Mouse (Mus musculus): ENCODE measurements at regions not wholly inside any gene's neighbourhood (a gene's known extent, or its start where the extent isn't known, plus 50 kb on each side); places are given as distances from the start of the nearest gene placed in this dataset.

DNA sequence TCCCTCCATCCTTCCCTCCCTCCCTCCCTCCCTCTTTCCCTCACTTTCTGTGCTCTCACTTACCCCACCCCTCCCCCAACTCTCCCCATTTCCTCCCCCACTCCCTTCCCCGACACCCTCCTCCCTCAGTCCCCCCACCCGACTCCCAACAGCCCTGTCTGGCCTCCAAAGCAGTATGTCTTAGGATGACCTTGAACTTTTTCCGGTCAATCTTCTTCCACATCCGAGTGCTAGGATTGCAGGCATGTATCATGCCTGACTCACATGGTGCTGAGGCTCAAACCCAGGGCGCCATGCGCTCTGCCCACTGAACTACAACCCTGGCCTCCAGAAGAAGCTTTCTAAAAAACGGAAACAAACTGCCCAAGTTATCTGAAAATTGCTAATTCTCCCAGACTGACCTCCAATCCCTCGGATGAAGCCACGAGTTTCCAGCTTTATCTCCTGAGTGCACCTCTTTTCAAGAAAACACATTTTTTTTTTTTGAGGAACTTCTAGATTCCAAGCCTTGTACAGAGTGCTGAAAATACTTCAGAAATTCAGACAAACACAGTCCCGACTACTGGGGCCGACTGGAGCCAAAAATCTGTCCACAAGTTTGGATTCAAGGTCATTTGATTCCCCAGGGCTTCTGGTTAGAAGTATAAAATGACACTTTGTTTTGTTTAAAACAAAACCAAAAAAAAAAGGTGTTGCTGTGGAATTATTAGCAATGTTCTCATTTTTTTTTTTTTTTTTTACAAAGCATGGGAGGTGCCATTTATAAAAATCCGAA lies 141.7 kb upstream of the Tbca start:
- H3K27ac ChIP-seq (ENCODE audit: insufficient read depth, low read depth, low read length) = no peak overlapping the region
- no peak overlapping the region for H3K4me3 ChIP-seq (ENCODE audit: low read depth, low read length)
- 59% methylated on average over 12 of the region's 12 CpGs for WGBS
- H3K36me3 ChIP-seq (ENCODE audit: control insufficient read depth, insufficient read depth, low read length) = no peaks in the 10 kb centered on the region
- H3K4me1 ChIP-seq (ENCODE audit: control insufficient read depth, insufficient read depth, insufficient read length, low read length) = no peaks in the 10 kb centered on the region
- TF ChIP-seq CTCF (IDR thresholded peaks at IDR 0.05; ENCODE audit: extremely low read depth, insufficient read length, insufficient replicate concordance, low read depth, low read length) = no peak
- 0 out of 2 replicates have a peak, but pooled peaks cover 2% of the 10 kb centered on the region for H3K27me3 ChIP-seq (ENCODE audit: control insufficient read depth, insufficient read depth, low read length)

DNA sequence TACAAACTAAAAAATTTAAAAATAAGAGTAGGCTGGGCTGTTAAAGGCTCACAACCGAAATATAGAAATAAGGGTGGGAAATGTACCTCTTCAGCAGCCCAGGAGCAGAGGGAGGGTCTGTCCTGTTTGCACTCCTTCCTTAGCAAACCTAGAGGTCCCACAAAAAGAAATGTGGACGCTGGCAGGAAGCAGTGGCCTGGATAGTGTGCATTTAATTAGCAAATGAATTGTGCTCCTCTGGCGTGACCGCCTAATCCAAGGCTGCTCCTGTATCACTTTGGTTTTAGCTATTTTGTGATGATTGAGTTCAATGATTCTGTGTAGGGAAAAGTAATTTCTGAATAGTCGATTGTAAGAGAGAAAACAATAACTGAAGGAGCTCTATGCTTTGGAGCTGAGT lies 141.1 kb upstream of the Tbca start:
- Histone ChIP-seq H3K27me3 (ENCODE audit: control insufficient read depth, insufficient read depth, low read length) (0 out of 2 replicates have a peak, but pooled peaks cover 2% of the 10 kb centered on the region), H3K27ac (ENCODE audit: insufficient read depth, low read depth, low read length) (no peak overlapping the region), H3K4me3 (ENCODE audit: low read depth, low read length) (no peak overlapping the region), H3K4me1 (ENCODE audit: control insufficient read depth, insufficient read depth, insufficient read length, low read length) (no peaks in the 10 kb centered on the region), H3K36me3 (ENCODE audit: control insufficient read depth, insufficient read depth, low read length) (no peaks in the 10 kb centered on the region)
- TF ChIP-seq POLR2A (IDR thresholded peaks at IDR 0.05; ENCODE audit: low read depth, low read length) = no peak
- no peak for TF ChIP-seq CTCF (IDR thresholded peaks at IDR 0.05; ENCODE audit: extremely low read depth, insufficient read length, insufficient replicate concordance, low read depth, low read length)
- WGBS = 69% methylated on average over 5 of the region's 5 CpGs

DNA sequence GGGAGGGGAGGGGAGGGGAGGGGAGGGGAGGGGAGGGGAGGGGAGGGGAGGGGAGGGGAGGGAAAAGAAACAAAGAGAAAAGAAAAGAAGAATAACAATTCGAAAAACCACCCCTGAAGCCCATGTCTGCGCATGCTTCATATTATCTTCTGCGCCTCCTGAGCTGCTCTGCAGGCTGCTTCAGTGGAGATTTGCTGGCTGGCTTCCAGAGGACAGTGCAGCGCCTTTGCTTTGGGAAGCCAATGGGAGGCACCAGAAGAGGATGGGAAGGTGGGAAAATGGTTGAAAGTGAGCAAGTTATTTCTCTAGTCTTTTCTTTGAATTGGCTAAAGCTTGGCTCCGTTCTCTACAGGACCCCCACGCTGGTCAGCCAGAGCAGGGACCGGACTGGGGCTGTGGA lies 137.8 kb upstream of the Tbca start:
- WGBS = 76% methylated on average over 7 of the region's 7 CpGs
- no peaks in the 10 kb centered on the region for H3K36me3 ChIP-seq (ENCODE audit: control insufficient read depth, insufficient read depth, low read length)
- no peak for TF ChIP-seq CTCF (IDR thresholded peaks at IDR 0.05; ENCODE audit: extremely low read depth, insufficient read length, insufficient replicate concordance, low read depth, low read length)
- no peak for TF ChIP-seq POLR2A (IDR thresholded peaks at IDR 0.05; ENCODE audit: low read depth, low read length)
- no peak overlapping the region for H3K4me3 ChIP-seq (ENCODE audit: low read depth, low read length)
- H3K27ac ChIP-seq (ENCODE audit: insufficient read depth, low read depth, low read length) = no peak overlapping the region
- no peaks in the 10 kb centered on the region for H3K4me1 ChIP-seq (ENCODE audit: control insufficient read depth, insufficient read depth, insufficient read length, low read length)
- no peaks in the 10 kb centered on the region for H3K27me3 ChIP-seq (ENCODE audit: control insufficient read depth, insufficient read depth, low read length)

DNA sequence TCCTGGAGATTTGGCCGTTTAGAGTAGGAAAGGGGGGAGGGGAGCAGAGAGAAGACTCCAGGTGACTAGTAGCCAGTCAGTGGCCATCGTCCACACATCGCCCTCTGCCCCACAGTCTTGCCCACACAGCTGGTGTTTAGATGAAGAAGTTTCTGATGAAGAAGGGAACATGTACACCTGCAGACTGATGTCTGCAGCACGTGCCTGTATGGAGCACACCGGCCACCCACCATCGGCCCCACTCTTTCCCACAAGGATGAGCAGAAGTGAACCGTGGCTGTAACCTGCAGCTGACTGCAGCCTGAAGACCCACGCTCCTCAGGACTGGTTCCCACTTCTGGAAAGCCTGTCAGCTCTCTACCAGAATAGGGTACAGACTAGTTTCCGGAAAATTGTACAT lies 121.1 kb upstream of the Tbca start:
- Histone ChIP-seq H3K36me3 (ENCODE audit: control insufficient read depth, insufficient read depth, low read length) (no peaks in the 10 kb centered on the region), H3K27ac (ENCODE audit: insufficient read depth, low read depth, low read length) (no peak overlapping the region), H3K4me1 (ENCODE audit: control insufficient read depth, insufficient read depth, insufficient read length, low read length) (no peaks in the 10 kb centered on the region), H3K27me3 (ENCODE audit: control insufficient read depth, insufficient read depth, low read length) (no peaks in the 10 kb centered on the region), H3K4me3 (ENCODE audit: low read depth, low read length) (no peak overlapping the region)
- no peak for TF ChIP-seq POLR2A (IDR thresholded peaks at IDR 0.05; ENCODE audit: low read depth, low read length)
- TF ChIP-seq CTCF (IDR thresholded peaks at IDR 0.05; ENCODE audit: extremely low read depth, insufficient read length, insufficient replicate concordance, low read depth, low read length) = no peak
- 74% methylated on average over 9 of the region's 9 CpGs for WGBS

DNA sequence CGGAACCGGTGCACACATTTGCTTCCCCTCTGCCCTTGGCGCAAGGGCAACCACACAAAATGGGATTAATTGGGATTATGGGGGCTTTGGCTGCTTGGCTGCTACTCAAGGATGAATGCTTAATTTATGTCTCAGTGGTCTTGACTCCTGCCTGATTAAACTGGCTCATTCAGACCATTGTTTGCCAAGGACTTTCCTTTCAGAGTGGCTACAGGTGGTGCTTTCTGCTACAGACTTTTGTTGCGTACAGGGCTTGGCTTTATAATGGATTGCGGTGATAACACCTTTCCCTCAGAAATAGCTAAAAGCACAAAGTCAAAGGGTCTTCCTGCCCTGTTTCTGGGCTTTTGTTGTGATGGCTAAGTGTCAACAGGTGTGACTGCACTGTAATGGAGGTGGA lies 120.4 kb upstream of the Tbca start:
- Histone ChIP-seq H3K27me3 (ENCODE audit: control insufficient read depth, insufficient read depth, low read length) (no peaks in the 10 kb centered on the region), H3K36me3 (ENCODE audit: control insufficient read depth, insufficient read depth, low read length) (no peaks in the 10 kb centered on the region), H3K4me3 (ENCODE audit: low read depth, low read length) (no peak overlapping the region), H3K27ac (ENCODE audit: insufficient read depth, low read depth, low read length) (no peak overlapping the region), H3K4me1 (ENCODE audit: control insufficient read depth, insufficient read depth, insufficient read length, low read length) (no peaks in the 10 kb centered on the region)
- no peak for TF ChIP-seq CTCF (IDR thresholded peaks at IDR 0.05; ENCODE audit: extremely low read depth, insufficient read length, insufficient replicate concordance, low read depth, low read length)
- no peak for TF ChIP-seq POLR2A (IDR thresholded peaks at IDR 0.05; ENCODE audit: low read depth, low read length)
- WGBS = 40% methylated on average over 5 of the region's 5 CpGs

DNA sequence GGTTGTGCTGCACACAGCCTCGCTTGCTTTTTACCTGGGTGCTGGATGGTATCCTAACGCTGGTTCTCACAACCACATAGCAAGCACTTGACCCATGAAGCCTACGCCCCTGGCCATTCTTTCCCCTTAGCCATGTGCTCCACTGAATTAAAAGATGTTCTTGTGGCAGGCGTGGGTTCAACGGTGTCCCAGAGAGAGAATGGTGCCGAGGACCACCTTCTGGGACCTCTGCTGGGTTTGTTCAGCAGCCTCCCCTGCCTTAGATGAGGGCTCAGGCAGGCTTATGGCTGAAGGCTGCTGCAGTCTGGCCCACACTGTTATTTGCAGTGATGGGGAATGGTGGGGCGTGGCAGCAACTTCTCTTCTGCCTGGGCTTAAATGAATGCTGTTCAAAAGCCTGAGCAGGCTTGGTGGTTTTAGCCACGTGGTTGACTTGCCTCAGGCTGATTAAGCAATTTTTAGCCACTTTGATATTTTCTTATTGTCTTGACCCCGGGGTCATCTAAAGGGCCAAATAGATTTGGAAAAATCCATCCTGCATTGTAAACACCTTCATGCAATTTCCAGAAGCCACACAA lies 119.5 kb upstream of the Tbca start:
- TF ChIP-seq CTCF (IDR thresholded peaks at IDR 0.05; ENCODE audit: extremely low read depth, insufficient read length, insufficient replicate concordance, low read depth, low read length) (no peak), POLR2A (IDR thresholded peaks at IDR 0.05; ENCODE audit: low read depth, low read length) (no peak)
- H3K27ac ChIP-seq (ENCODE audit: insufficient read depth, low read depth, low read length) = no peak overlapping the region
- H3K4me1 ChIP-seq (ENCODE audit: control insufficient read depth, insufficient read depth, insufficient read length, low read length) = no peaks in the 10 kb centered on the region
- 63% methylated on average over 9 of the region's 9 CpGs for WGBS
- no peaks in the 10 kb centered on the region for H3K27me3 ChIP-seq (ENCODE audit: control insufficient read depth, insufficient read depth, low read length)
- H3K36me3 ChIP-seq (ENCODE audit: control insufficient read depth, insufficient read depth, low read length) = no peaks in the 10 kb centered on the region
- no peak overlapping the region for H3K4me3 ChIP-seq (ENCODE audit: low read depth, low read length)

DNA sequence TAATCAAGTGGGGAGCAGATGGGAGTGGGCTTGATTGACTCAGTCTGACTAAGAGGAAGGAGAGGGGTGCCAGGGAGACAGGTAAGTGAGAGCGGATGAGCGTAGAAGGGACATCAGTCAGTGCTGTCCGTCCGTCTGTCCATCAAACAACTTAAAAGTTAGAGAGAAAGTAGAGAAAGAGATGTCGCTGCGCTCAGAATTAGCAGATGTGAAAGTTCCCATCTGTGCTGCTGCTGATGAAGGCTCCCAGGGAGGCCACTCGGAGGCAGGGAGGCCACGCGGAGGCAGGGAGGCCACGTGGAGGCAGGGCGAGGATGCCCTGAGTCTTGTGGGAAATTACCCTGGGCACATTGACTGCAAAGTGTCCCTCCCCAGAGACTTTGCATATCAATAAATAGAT lies 118.4 kb upstream of the Tbca start:
- TF ChIP-seq CTCF (IDR thresholded peaks at IDR 0.05; ENCODE audit: extremely low read depth, insufficient read length, insufficient replicate concordance, low read depth, low read length) = no peak
- TF ChIP-seq POLR2A (IDR thresholded peaks at IDR 0.05; ENCODE audit: low read depth, low read length) = no peak
- H3K27ac ChIP-seq (ENCODE audit: insufficient read depth, low read depth, low read length) = no peak overlapping the region
- H3K36me3 ChIP-seq (ENCODE audit: control insufficient read depth, insufficient read depth, low read length) = no peaks in the 10 kb centered on the region
- H3K4me1 ChIP-seq (ENCODE audit: control insufficient read depth, insufficient read depth, insufficient read length, low read length) = no peaks in the 10 kb centered on the region
- no peaks in the 10 kb centered on the region for H3K27me3 ChIP-seq (ENCODE audit: control insufficient read depth, insufficient read depth, low read length)
- 88% methylated on average over 11 of the region's 11 CpGs for WGBS
- no peak overlapping the region for H3K4me3 ChIP-seq (ENCODE audit: low read depth, low read length)

Measured in small intestine, adult 2 months (tissue).